23 mouse cellular contexts compared by ENCODE assay signal in genomic region chr15:11204934-11205333, GRCm38 (mm10).
DNase-seq lines count a peak whose midpoint lies in the region.
"Had no signal": no experiment of that assay in that cellular context is flagged by ENCODE, and none has a peak within 500 bp of the region (broad histone marks: within the 10 kb centered on the region; RNA-seq: fewer than 3 reads in every experiment).

No protein-coding gene starts in this region.

- no peak overlapping the region for H3K4me3 ChIP-seq in heart, embryonic 10.5 days
- H3K4me3 ChIP-seq in brown adipose tissue, adult 24 weeks (ENCODE audit: insufficient read depth, low read depth, low read length) = no peak overlapping the region
- H3K4me3 ChIP-seq: embryonic facial prominence, embryonic 15.5 days; heart, embryonic 13.5 days; hindbrain, embryonic 10.5 days; hindbrain, embryonic 13.5 days; intestine, embryonic 15.5 days had no signal

- WGBS in heart, embryonic 10.5 days = 68% methylated on average over 3 of the region's 3 CpGs

- H3K4me1 ChIP-seq in heart, embryonic 10.5 days = no peaks in the 10 kb centered on the region
- no peaks in the 10 kb centered on the region; the same call in 1 of the 2 replicates for H3K4me1 ChIP-seq in brown adipose tissue, adult 24 weeks (ENCODE audit: control insufficient read depth, insufficient read depth, insufficient read length, low read length)
- H3K4me1 ChIP-seq: embryonic facial prominence, embryonic 15.5 days; heart, embryonic 13.5 days; hindbrain, embryonic 10.5 days; hindbrain, embryonic 13.5 days; intestine, embryonic 15.5 days had no signal

- H3K27ac ChIP-seq in heart, embryonic 10.5 days = no peak overlapping the region
- 0 out of 2 replicates have a peak overlapping the region, but pooled peaks have one; percentile 15 for H3K27ac ChIP-seq in brown adipose tissue, adult 24 weeks (replicated peaks; ENCODE audit: low read depth, low read length)
- H3K27ac ChIP-seq: embryonic facial prominence, embryonic 15.5 days; heart, embryonic 13.5 days; hindbrain, embryonic 10.5 days; hindbrain, embryonic 13.5 days; intestine, embryonic 15.5 days had no signal

- H3K9me3 ChIP-seq in heart, embryonic 10.5 days = no peaks in the 10 kb centered on the region
- H3K9me3 ChIP-seq: embryonic facial prominence, embryonic 15.5 days; heart, embryonic 13.5 days; hindbrain, embryonic 10.5 days; hindbrain, embryonic 13.5 days; intestine, embryonic 15.5 days had no signal

- H3K36me3 ChIP-seq in heart, embryonic 10.5 days = no peaks in the 10 kb centered on the region
- H3K36me3 ChIP-seq: embryonic facial prominence, embryonic 15.5 days; heart, embryonic 13.5 days; hindbrain, embryonic 10.5 days; hindbrain, embryonic 13.5 days; intestine, embryonic 15.5 days had no signal

- DNase-seq in heart, adult 11 months = peak; percentile 92
- no peak for DNase-seq in heart, embryonic 10.5 days (ENCODE audit: low spot score)
- peak; percentile 27 to 43 for DNase-seq in heart, adult 9 months (ENCODE audit: low spot score in 2 of 2)
- DNase-seq in heart, postnatal 4 days = no peak
- DNase-seq in cerebellum, adult 11-12 months = no peak
- DNase-seq: adrenal gland, postnatal 10 days; adrenal gland, postnatal 36 days; cerebellum, adult 11 months; cerebellum, adult 8-10 months; cerebellum, postnatal 10 days; cerebellum, postnatal 36 days; embryo, embryonic 11 days; forebrain, postnatal 0 days; gastrocnemius, postnatal 25 days; heart, postnatal 14 days; kidney, adult 11 months; kidney, adult 8-10 months had no signal

- H3K27me3 ChIP-seq in heart, embryonic 10.5 days (ENCODE audit: insufficient read depth, poor library complexity, severe bottlenecking) = no peaks in the 10 kb centered on the region
- H3K27me3 ChIP-seq: embryonic facial prominence, embryonic 15.5 days; heart, embryonic 13.5 days; hindbrain, embryonic 13.5 days; intestine, embryonic 15.5 days had no signal

Comparison
In these comparisons a context has a peak if more than half of its experiments do, and no peak if none do; other contexts are left out.
1. DNase-seq: peak in heart, adult 11 months (single experiment) and heart, adult 9 months (2 of 2); none in heart, embryonic 10.5 days (single experiment), heart, postnatal 4 days (single experiment) and cerebellum, adult 11-12 months (single experiment).